Mouse (Mus musculus) kidney, postnatal 0 days (tissue): ENCODE data around the gene Gm13290. TPM values are rescaled to one million over a fixed set of nuclear protein-coding genes. Genes with fewer than 3 reads are reported as not detected.
A peak's percentile ranks its signal among the peaks of the same experiment; 100 is the strongest.
"Not testable (repeated sequence)": the region's sequence is repeated elsewhere in the genome, so short reads cannot be mapped to it uniquely, and the experiment has no call there.

Experiments used
- ATAC-seq: fragments of 200-750 bp; cut with Nextera tagmentation; replicated peaks from 2 replicates; pipeline ENCODE4 v1.8.0; 2017; ENCODE audit warnings: low read depth, moderate number of reproducible peaks, moderate TSS enrichment, moderate library complexity; ENCODE audit not compliant: low FRiP score
- DNase-seq: peaks from one replicate; pipeline ENCODE4 v3.0.0-alpha.2; 2016; ENCODE audit warnings: low spot score
- H3K27ac ChIP-seq: fragments of 300-500 bp; sonication (generic); 2 replicates; pipeline ENCODE4 v1.5.1; 2014; ENCODE audit warnings: mild to moderate bottlenecking
- H3K27me3 ChIP-seq: fragments of 300-500 bp; sonication (generic); 2 replicates; pipeline ENCODE4 v1.6.1; 2014; ENCODE audit warnings: low read length, mixed read lengths; ENCODE audit not compliant: insufficient read depth
- H3K36me3 ChIP-seq: fragments of 300-500 bp; sonication (generic); 2 replicates; pipeline ENCODE4 v1.6.1; 2014; ENCODE audit warnings: low read length, mixed read lengths; ENCODE audit not compliant: insufficient read depth
- H3K4me1 ChIP-seq: fragments of 300-500 bp; sonication (generic); replicated peaks from 2 replicates; pipeline ENCODE4 v1.6.1; 2014; ENCODE audit warnings: antibody characterized with exemption, low read length, mixed read lengths; ENCODE audit not compliant: insufficient read depth
- H3K4me2 ChIP-seq: fragments of 300-500 bp; sonication (generic); 2 replicates; pipeline ENCODE4 v1.6.1; 2014; ENCODE audit warnings: mild to moderate bottlenecking, low read length, moderate library complexity, mixed read lengths
- H3K4me3 ChIP-seq: fragments of 300-500 bp; sonication (generic); replicated peaks from 2 replicates; pipeline ENCODE4 v1.5.1; 2014; ENCODE audit warnings: low read depth, low read length
- H3K9ac ChIP-seq: fragments of 300-500 bp; sonication (generic); 2 replicates; pipeline ENCODE4 v1.6.1; 2014; ENCODE audit warnings: low read depth, low read length
- H3K9me3 ChIP-seq: fragments of 300-500 bp; sonication (generic); replicated peaks from 2 replicates; pipeline ENCODE4 v1.6.1; 2016; ENCODE audit warnings: low read length, inconsistent platforms, mixed read lengths
- CTCF ChIP-seq: IDR thresholded peaks from 2 replicates; pipeline ENCODE4 v1.5.1; 2016; ENCODE audit warnings: antibody characterized with exemption, low read depth, mild to moderate bottlenecking, moderate library complexity
- WGBS: fragments of 180-500 bp; shearing (Covaris S2); extraction: QIAGEN DNeasy Blood & Tissue Kit; methylation state at CpG from one replicate; pipeline ENCODE4 v1.1.7; 2014; 5-methylcytosine and 5-hydroxymethylcytosine counted together
- polyA plus RNA-seq: library from polyadenylated mRNA; unstranded; fragments of >200 nt; fragmentation: Nextera tagmentation; extraction: Ambion mirVana; gene quantifications from 2 replicates; pipeline ENCODE4 v1.2.1, GENCODE M21; 2015

Gm13290 gene
- polyA plus RNA-seq, 1 experiment from 2014 or later: 0.49 TPM

- H3K4me1 ChIP-seq: no peaks in the 10 kb centered on the region
- no peaks in the 10 kb centered on the region for H3K27me3 ChIP-seq
- DNase-seq (no peak), ATAC-seq (no peak)
- H3K27ac ChIP-seq: no peak overlapping the region
- H3K36me3 ChIP-seq: no peaks in the 10 kb centered on the region
- H3K4me3 ChIP-seq: no peak overlapping the region
- no peaks in the 10 kb centered on the region for H3K9me3 ChIP-seq
- no peak overlapping the region for H3K4me2 ChIP-seq
- no peak for TF ChIP-seq CTCF
- no peak overlapping the region for H3K9ac ChIP-seq
- 56% methylated on average over 3 of the region's 3 CpGs for WGBS
These were observed 29.4 kb upstream of the Gm13290 start for GRCm38 (mm10) chr4:88744207-88744606.

GRCm38 (mm10) chr4:88749926-88750325, 23.7 kb upstream of the Gm13290 start:
- Histone ChIP-seq H3K4me1 (no peaks in the 10 kb centered on the region), H3K9me3 (no peaks in the 10 kb centered on the region), H3K9ac (no peak overlapping the region), H3K27me3 (no peaks in the 10 kb centered on the region), H3K27ac (no peak overlapping the region), H3K4me3 (no peak overlapping the region), H3K4me2 (no peak overlapping the region), H3K36me3 (no peaks in the 10 kb centered on the region)
- TF ChIP-seq CTCF: no peak
- DNase-seq (no peak), ATAC-seq (no peak)
- 49% methylated on average over 6 of the region's 6 CpGs for WGBS

- not testable (repeated sequence) for DNase-seq, H3K4me1 ChIP-seq, H3K27ac ChIP-seq, H3K9ac ChIP-seq, H3K9me3 ChIP-seq, H3K27me3 ChIP-seq, H3K36me3 ChIP-seq, ATAC-seq, H3K4me3 ChIP-seq, H3K4me2 ChIP-seq
- TF ChIP-seq CTCF: 0 out of 2 replicates have a peak, but pooled peaks have one; percentile 26
- WGBS: 81% methylated on average over 15 of the region's 15 CpGs
These were observed 18.8 kb upstream of the Gm13290 start, which contains the start of gene Gm13271 for GRCm38 (mm10) chr4:88754818-88755340. Gene Gm13271, plus strand, starts transcription at chr4:88754868.

GRCm38 (mm10) chr4:88756581-88757513, 16.8 kb upstream of the Gm13290 start:
- not testable (repeated sequence) for H3K9me3 ChIP-seq, H3K4me1 ChIP-seq, H3K27me3 ChIP-seq, ATAC-seq, DNase-seq, H3K36me3 ChIP-seq
- Histone ChIP-seq H3K4me2 (peak overlapping the region; percentile 75), H3K9ac (peak overlapping the region; percentile 65), H3K4me3 (peak overlapping the region; percentile 46), H3K27ac (peak overlapping the region; percentile 98)
- WGBS: 11% methylated on average over 28 of the region's 31 CpGs

- TF ChIP-seq CTCF: peak; percentile 71
- WGBS: under 1% methylated on average over 11 of the region's 21 CpGs
- peak overlapping the region; percentile 75 for H3K4me2 ChIP-seq
- H3K27ac ChIP-seq: peak overlapping the region; percentile 98
- peak overlapping the region; percentile 46 for H3K4me3 ChIP-seq
- not testable (repeated sequence) for H3K27me3 ChIP-seq, H3K9me3 ChIP-seq, H3K36me3 ChIP-seq, H3K4me1 ChIP-seq
- H3K9ac ChIP-seq: peak overlapping the region; percentile 65
- ATAC-seq: peak; percentile 100
- peak; percentile 96 for DNase-seq
These were observed 16.0 kb upstream of the Gm13290 start for GRCm38 (mm10) chr4:88757628-88758031.

GRCm38 (mm10) chr4:88758751-88759150, 14.9 kb upstream of the Gm13290 start:
- not testable (repeated sequence) for H3K9me3 ChIP-seq, DNase-seq, H3K27ac ChIP-seq, H3K4me1 ChIP-seq, H3K4me2 ChIP-seq, H3K4me3 ChIP-seq, H3K9ac ChIP-seq, H3K27me3 ChIP-seq, H3K36me3 ChIP-seq, ATAC-seq
- 87% methylated on average over 8 of the region's 9 CpGs for WGBS

- 20% methylated on average over 7 of the region's 14 CpGs for WGBS
- DNase-seq, ATAC-seq, H3K36me3 ChIP-seq, H3K4me1 ChIP-seq, H3K9ac ChIP-seq, H3K9me3 ChIP-seq, H3K27me3 ChIP-seq: not testable (repeated sequence)
- peak within 1 kb of the TSS; percentile 34; the same call in 1 of the 2 replicates for H3K4me2 ChIP-seq
- peak within 1 kb of the TSS; percentile 73 for H3K27ac ChIP-seq
- H3K4me3 ChIP-seq: peak within 1 kb of the TSS; percentile 16; the same call in 1 of the 2 replicates
These were observed 13.9 kb upstream of the Gm13290 start, which contains the start of gene Gm13283 for GRCm38 (mm10) chr4:88759610-88760268. Gene Gm13283, plus strand, starts transcription at chr4:88760119.
